Comparison of ENCODE assay signal across 18 mouse cellular contexts in genomic region chr13:41952453-41952852, GRCm38 (mm10).
A peak's percentile ranks its signal among the peaks of the same experiment; 100 is the strongest.
DNase-seq lines count a peak whose midpoint lies in the region; ATAC-seq and TF ChIP-seq lines count a peak whose summit lies in the region.
"Had no signal": no experiment of that assay in that cellular context is flagged by ENCODE, and none has a peak within 500 bp of the region (broad histone marks: within the 10 kb centered on the region; RNA-seq: fewer than 3 reads in every experiment).

No protein-coding gene starts in this region.

- no peak overlapping the region for H3K9ac ChIP-seq in lung, postnatal 0 days (replicated peaks; ENCODE audit: low read depth)
- H3K9ac ChIP-seq: hindbrain, embryonic 14.5 days; lung, embryonic 15.5 days had no signal

- no peaks in the 10 kb centered on the region for H3K4me1 ChIP-seq in lung, postnatal 0 days (ENCODE audit: insufficient read depth, low read depth, low read length)

- no peak overlapping the region for H3K4me3 ChIP-seq in lung, postnatal 0 days (ENCODE audit: low read depth, low read length)
- no peak overlapping the region for H3K4me3 ChIP-seq in layer of hippocampus, adult 2 months
- H3K4me3 ChIP-seq: lung, embryonic 15.5 days had no signal

- no peak overlapping the region for H3K4me2 ChIP-seq in lung, postnatal 0 days (replicated peaks; ENCODE audit: low read depth, low read length)
- H3K4me2 ChIP-seq: hindbrain, embryonic 14.5 days; lung, embryonic 15.5 days; midbrain, embryonic 11.5 days had no signal

- TF ChIP-seq CTCF in lung, postnatal 0 days (IDR thresholded peaks at IDR 0.05), result no peak
- no peak for TF ChIP-seq CTCF in layer of hippocampus, adult 2 months (conservative IDR thresholded peaks at IDR 0.05)

- WGBS in lung, postnatal 0 days, result 52% methylated on average over 3 of the region's 3 CpGs

- ATAC-seq in lung, postnatal 0 days, result no peak
- ATAC-seq: Patski had no signal

- DNase-seq in adrenal gland, postnatal 14 days, result peak; percentile 19
- DNase-seq in adrenal gland, postnatal 4 days (ENCODE audit: low spot score in 2 of 2), result no peak
- peak; percentile 17 for DNase-seq in lung, postnatal 0 days (ENCODE audit: low spot score)
- no peak for DNase-seq in lung, postnatal 14 days
- DNase-seq in gastrocnemius, adult 18-20 months (ENCODE audit: low spot score), result peak; percentile 61
- DNase-seq in heart, postnatal 25 days (ENCODE audit: low spot score), result peak; percentile 13
- DNase-seq in cerebellum, adult 18-20 months, result no peak
- no peak for DNase-seq in layer of hippocampus, adult 2 months (ENCODE audit: low spot score in 2 of 2)
- DNase-seq: cerebellum, postnatal 36 days; kidney, adult 11 months; kidney, postnatal 14 days; layer of hippocampus, adult 9-11 months; thymus, postnatal 36 days had no signal

- TF ChIP-seq EP300 in lung, postnatal 0 days (IDR thresholded peaks at IDR 0.05), result no peak

- no peaks in the 10 kb centered on the region for H3K9me3 ChIP-seq in lung, postnatal 0 days (ENCODE audit: low read length)
- H3K9me3 ChIP-seq: lung, embryonic 15.5 days had no signal

- H3K36me3 ChIP-seq in lung, postnatal 0 days (ENCODE audit: insufficient read depth, low read length), result no peaks in the 10 kb centered on the region
- H3K36me3 ChIP-seq: lung, embryonic 15.5 days had no signal

- H3K27me3 ChIP-seq in lung, postnatal 0 days (replicated peaks; ENCODE audit: insufficient read depth, low read length), result no peaks in the 10 kb centered on the region
- H3K27me3 ChIP-seq: lung, embryonic 15.5 days; Patski had no signal

- no peak overlapping the region for H3K27ac ChIP-seq in lung, postnatal 0 days (ENCODE audit: low read length)
- no peak overlapping the region for H3K27ac ChIP-seq in layer of hippocampus, adult 2 months
- H3K27ac ChIP-seq: hindbrain, embryonic 14.5 days; lung, embryonic 15.5 days; stomach, postnatal 0 days had no signal

- intact Hi-C loops in heart, postnatal 25 days (cut with DNase I), result no loop called here

Comparison
In these comparisons a context has a peak if more than half of its experiments do, and no peak if none do; other contexts are left out.
1. DNase-seq: peak in adrenal gland, postnatal 14 days (single experiment), lung, postnatal 0 days (single experiment), gastrocnemius, adult 18-20 months (single experiment) and heart, postnatal 25 days (single experiment); none in adrenal gland, postnatal 4 days (0 of 2), lung, postnatal 14 days (single experiment), cerebellum, adult 18-20 months (0 of 2) and layer of hippocampus, adult 2 months (0 of 2).